Mouse (Mus musculus): ENCODE measurements around the gene Abcf3.
A peak's percentile ranks its signal among the peaks of the same experiment; 100 is the strongest.

GRCm38 (mm10) chr16:20509349-20509748 lies 39.0 kb upstream of the Abcf3 start:
- peak; percentile 62 for TF ChIP-seq CTCF (IDR thresholded peaks at IDR 0.05)
- no peak for TF ChIP-seq POLR2A (IDR thresholded peaks at IDR 0.05; ENCODE audit: insufficient read depth, low read depth, low read length)

Data from heart, adult 2 months (tissue).